Mouse (Mus musculus) heart, adult 11 months (tissue): ENCODE data around the gene Dctn1.
"Not testable (repeated sequence)": the region's sequence is repeated elsewhere in the genome, so short reads cannot be mapped to it uniquely, and the experiment has no call there.

Source experiments
- DNase-seq: peaks from one replicate; pipeline ENCODE4 v3.0.0; 2022

The Dctn1 gene

GRCm38 (mm10) chr6:83136881-83137575, 28.7 kb upstream of the Dctn1 start:
- DNase-seq: peak; percentile 99

- peak; percentile 99 for DNase-seq
These were observed 28.2 kb upstream of the Dctn1 start for GRCm38 (mm10) chr6:83137576-83137950.

- peak; percentile 97 for DNase-seq
These were observed 27.7 kb upstream of the Dctn1 start for GRCm38 (mm10) chr6:83138056-83138455.

GRCm38 (mm10) chr6:83140044-83140443, 25.7 kb upstream of the Dctn1 start:
- DNase-seq: peak; percentile 88

- DNase-seq: peak; percentile 94
These were observed 24.1 kb upstream of the Dctn1 start for GRCm38 (mm10) chr6:83141636-83142035.

- DNase-seq: peak; percentile 97
These were observed 23.4 kb upstream of the Dctn1 start for GRCm38 (mm10) chr6:83142211-83142731.

GRCm38 (mm10) chr6:83142886-83143285, 22.8 kb upstream of the Dctn1 start:
- peak; percentile 90 for DNase-seq

GRCm38 (mm10) chr6:83145209-83145608, 20.5 kb upstream of the Dctn1 start:
- DNase-seq: peak; percentile 77

GRCm38 (mm10) chr6:83145805-83146204, 19.9 kb upstream of the Dctn1 start:
- DNase-seq: peak; percentile 89

- DNase-seq: peak; percentile 87
These were observed 18.4 kb upstream of the Dctn1 start for GRCm38 (mm10) chr6:83147280-83147679.

- peak; percentile 90 for DNase-seq
These were observed 14.0 kb upstream of the Dctn1 start for GRCm38 (mm10) chr6:83151721-83152120.

GRCm38 (mm10) chr6:83153038-83153437, 12.7 kb upstream of the Dctn1 start:
- DNase-seq: peak; percentile 80

- DNase-seq: peak; percentile 85
These were observed 12.2 kb upstream of the Dctn1 start for GRCm38 (mm10) chr6:83153485-83153884.

GRCm38 (mm10) chr6:83155552-83156238, 10.0 kb upstream of the Dctn1 start:
- DNase-seq: peak; percentile 93

GRCm38 (mm10) chr6:83156259-83156684, 9.4 kb upstream of the Dctn1 start, which contains the start of the genes Wdr54 and 1700003E16Rik:
Gene Wdr54, minus strand, starts transcription at chr6:83156397.
Gene 1700003E16Rik, plus strand, starts transcription at chr6:83156404.
- DNase-seq: peak; percentile 96

- DNase-seq: not testable (repeated sequence)
These were observed 6.3 kb upstream of the Dctn1 start for GRCm38 (mm10) chr6:83159456-83159855.

- DNase-seq: no peak
These were observed 4.3 kb upstream of the Dctn1 start for GRCm38 (mm10) chr6:83161442-83161841.

- DNase-seq: peak; percentile 95
These were observed 3.6 kb upstream of the Dctn1 start for GRCm38 (mm10) chr6:83161921-83162641.

GRCm38 (mm10) chr6:83162701-83163100, 3.0 kb upstream of the Dctn1 start:
- peak; percentile 93 for DNase-seq

- no peak for DNase-seq
These were observed 604 bp upstream of the Dctn1 start for GRCm38 (mm10) chr6:83165026-83165606.

- DNase-seq: no peak
These were observed 517 bp downstream of the Dctn1 start for GRCm38 (mm10) chr6:83166243-83166630.

- DNase-seq: no peak
These were observed 4.2 kb downstream of the Dctn1 start for GRCm38 (mm10) chr6:83169872-83170271.

- no peak for DNase-seq
These were observed 5.3 kb downstream of the Dctn1 start for GRCm38 (mm10) chr6:83171063-83171462.
